Mouse (Mus musculus) MEL (cell line): Measurements from ENCODE around the gene Hist1h1b.
"Not testable (repeated sequence)": the region's sequence is repeated elsewhere in the genome, so short reads cannot be mapped to it uniquely, and the experiment has no call there.

Experiments used
- CTCF ChIP-seq, 3 experiments: IDR thresholded peaks in 2 of 3; conservative IDR thresholded peaks in 1 of 3; 2 replicates each; pipeline ENCODE4 v1.5.1; 2011 to 2012; ENCODE audit warnings: low read length in 3 of 3, low read depth in 2 of 3, mild to moderate bottlenecking in 2 of 3, improper control_type of control experiment in 1 of 3, inconsistent platforms in 1 of 3, mixed read lengths in 1 of 3, moderate library complexity in 1 of 3; ENCODE audit not compliant: control insufficient read depth in 1 of 3, insufficient read depth in 1 of 3, poor library complexity in 1 of 3, severe bottlenecking in 1 of 3
- GABPA ChIP-seq: IDR thresholded peaks from 2 replicates; pipeline ENCODE4 v1.6.1; 2012; ENCODE audit warnings: low read depth, mild to moderate bottlenecking, inconsistent platforms, low read length, improper control_type of control experiment, moderate library complexity
- JUND ChIP-seq: IDR thresholded peaks from 2 replicates; pipeline ENCODE4 v1.6.1; 2011; ENCODE audit warnings: low read depth, mild to moderate bottlenecking, improper control_type of control experiment, low read length
- ZNF384 ChIP-seq: IDR thresholded peaks from 2 replicates; pipeline ENCODE4 v1.6.1; 2012; ENCODE audit warnings: low read depth, mild to moderate bottlenecking, inconsistent platforms, low read length, improper control_type of control experiment

DNA sequence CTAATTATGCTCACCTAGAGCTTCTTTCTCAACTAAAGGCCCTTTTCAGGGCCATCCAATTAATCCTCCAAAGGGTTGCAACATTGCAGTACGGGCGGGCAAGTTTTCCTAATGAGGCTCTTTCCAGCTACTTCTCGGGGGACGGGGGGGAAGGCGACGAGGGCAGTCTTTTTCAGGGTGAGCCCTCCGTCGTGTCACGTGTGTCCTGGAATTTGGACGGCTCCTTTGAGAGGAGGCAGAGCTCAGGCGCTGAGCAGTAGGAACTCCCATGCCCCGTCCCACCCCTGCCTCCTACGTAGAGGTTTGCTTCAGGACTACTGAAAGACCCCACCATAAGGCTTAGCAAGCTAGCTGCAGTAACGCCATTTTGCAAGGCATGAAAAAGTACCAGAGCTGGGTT, 31.7 kb upstream of the Hist1h1b start:
- not testable (repeated sequence) for TF ChIP-seq ZNF384; CTCF (IDR thresholded peaks at IDR 0.05 in 2 of 3, conservative IDR thresholded peaks at IDR 0.05 in 1 of 3; ENCODE audit: control insufficient read depth in 1 of 3, insufficient read depth in 1 of 3, low read depth in 2 of 3, low read length in 3 of 3, poor library complexity in 1 of 3, severe bottlenecking in 1 of 3); JUND; GABPA
